Mouse (Mus musculus) olfactory bulb, adult 2 months (tissue): ENCODE measurements at regions not wholly inside any gene's neighbourhood (a gene's known extent, or its start where the extent isn't known, plus 50 kb on each side); places are given as distances from the start of the nearest gene placed in this dataset.

ENCODE experiments used
- H3K27ac ChIP-seq: fragments of 200-500 bp; 2 replicates; pipeline ENCODE4 v1.5.1; 2012; ENCODE audit warnings: low read depth, low read length; ENCODE audit not compliant: insufficient read depth
- H3K4me1 ChIP-seq: fragments of 200-500 bp; 2 replicates; pipeline ENCODE4 v1.6.1; 2012; ENCODE audit warnings: low read length; ENCODE audit not compliant: control insufficient read depth, insufficient read depth
- H3K4me3 ChIP-seq: fragments of 200-500 bp; 2 replicates; pipeline ENCODE4 v1.5.1; 2012; ENCODE audit warnings: mild to moderate bottlenecking, low read depth, low read length, moderate library complexity; ENCODE audit not compliant: insufficient read depth
- CTCF ChIP-seq: fragments of 200-500 bp; IDR thresholded peaks from 2 replicates; pipeline ENCODE4 v1.5.1; 2012; ENCODE audit warnings: low read depth, mild to moderate bottlenecking, low read length, moderate library complexity; ENCODE audit not compliant: insufficient read depth
- POLR2A ChIP-seq: fragments of 200-500 bp; IDR thresholded peaks from 2 replicates; pipeline ENCODE4 v1.6.1; 2012; ENCODE audit warnings: mild to moderate bottlenecking, low read depth, low read length, moderate library complexity; ENCODE audit not compliant: insufficient read depth
- WGBS: fragments of 180-500 bp; shearing (Covaris S2); methylation state at CpG from one replicate; pipeline ENCODE4 v1.1.7; 2018; 5-methylcytosine and 5-hydroxymethylcytosine counted together

- TF ChIP-seq CTCF (no peak), POLR2A (no peak)
- Histone ChIP-seq H3K4me3 (no peak overlapping the region), H3K27ac (no peak overlapping the region), H3K4me1 (no peaks in the 10 kb centered on the region)
These were observed 150.0 kb upstream of the Opcml start for GRCm38 (mm10) chr9:27640611-27641010.

DNA sequence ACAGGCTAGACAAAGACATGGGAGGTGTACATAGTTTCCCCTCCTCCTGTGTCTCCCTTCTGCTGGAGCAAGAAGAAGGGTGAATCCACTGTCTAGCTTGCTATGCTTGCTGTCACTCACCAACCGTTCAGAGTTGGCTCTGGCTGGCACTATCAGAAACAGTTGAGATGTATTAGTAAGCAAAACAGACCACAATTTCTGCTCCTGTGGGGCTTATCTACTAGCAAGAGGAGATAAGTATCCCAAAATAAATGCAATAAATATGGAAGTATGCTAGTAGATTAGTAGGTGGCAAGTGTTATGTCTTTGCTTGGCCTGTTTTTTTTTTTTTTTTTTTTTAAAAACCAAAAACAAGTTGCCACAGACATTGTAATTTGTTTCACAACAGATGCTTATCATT is 147.3 kb upstream of the Opcml start:
- no peak overlapping the region for H3K4me3 ChIP-seq
- no peaks in the 10 kb centered on the region for H3K4me1 ChIP-seq
- no peak overlapping the region for H3K27ac ChIP-seq
- TF ChIP-seq CTCF (no peak), POLR2A (no peak)
- WGBS = 67% methylated on average over 1 of the region's 1 CpGs

GRCm38 (mm10) chr9:27643916-27644315 is 146.7 kb upstream of the Opcml start:
- Histone ChIP-seq H3K27ac (no peak overlapping the region), H3K4me3 (no peak overlapping the region), H3K4me1 (no peaks in the 10 kb centered on the region)
- TF ChIP-seq POLR2A (no peak), CTCF (no peak)

- H3K4me1 ChIP-seq = no peaks in the 10 kb centered on the region
- no peak overlapping the region for H3K27ac ChIP-seq
- no peak for TF ChIP-seq POLR2A
- TF ChIP-seq CTCF = no peak
- WGBS = 90% methylated on average over 5 of the region's 5 CpGs
- H3K4me3 ChIP-seq = no peak overlapping the region
These were observed 145.1 kb upstream of the Opcml start for GRCm38 (mm10) chr9:27645435-27645834.

- TF ChIP-seq CTCF = no peak
- no peak for TF ChIP-seq POLR2A
- Histone ChIP-seq H3K27ac (no peak overlapping the region), H3K4me1 (no peaks in the 10 kb centered on the region), H3K4me3 (no peak overlapping the region)
- 91% methylated on average over 8 of the region's 8 CpGs for WGBS
These were observed 144.5 kb upstream of the Opcml start for GRCm38 (mm10) chr9:27646100-27646499.

- Histone ChIP-seq H3K4me3 (no peak overlapping the region), H3K27ac (no peak overlapping the region), H3K4me1 (no peaks in the 10 kb centered on the region)
- WGBS = 85% methylated on average over 10 of the region's 10 CpGs
- TF ChIP-seq CTCF = no peak
- TF ChIP-seq POLR2A = no peak
These were observed 143.6 kb upstream of the Opcml start for GRCm38 (mm10) chr9:27646956-27647355.

GRCm38 (mm10) chr9:27658001-27658400 is 132.6 kb upstream of the Opcml start:
- no peaks in the 10 kb centered on the region for H3K4me1 ChIP-seq
- WGBS = 100% methylated on average over 1 of the region's 1 CpGs

DNA sequence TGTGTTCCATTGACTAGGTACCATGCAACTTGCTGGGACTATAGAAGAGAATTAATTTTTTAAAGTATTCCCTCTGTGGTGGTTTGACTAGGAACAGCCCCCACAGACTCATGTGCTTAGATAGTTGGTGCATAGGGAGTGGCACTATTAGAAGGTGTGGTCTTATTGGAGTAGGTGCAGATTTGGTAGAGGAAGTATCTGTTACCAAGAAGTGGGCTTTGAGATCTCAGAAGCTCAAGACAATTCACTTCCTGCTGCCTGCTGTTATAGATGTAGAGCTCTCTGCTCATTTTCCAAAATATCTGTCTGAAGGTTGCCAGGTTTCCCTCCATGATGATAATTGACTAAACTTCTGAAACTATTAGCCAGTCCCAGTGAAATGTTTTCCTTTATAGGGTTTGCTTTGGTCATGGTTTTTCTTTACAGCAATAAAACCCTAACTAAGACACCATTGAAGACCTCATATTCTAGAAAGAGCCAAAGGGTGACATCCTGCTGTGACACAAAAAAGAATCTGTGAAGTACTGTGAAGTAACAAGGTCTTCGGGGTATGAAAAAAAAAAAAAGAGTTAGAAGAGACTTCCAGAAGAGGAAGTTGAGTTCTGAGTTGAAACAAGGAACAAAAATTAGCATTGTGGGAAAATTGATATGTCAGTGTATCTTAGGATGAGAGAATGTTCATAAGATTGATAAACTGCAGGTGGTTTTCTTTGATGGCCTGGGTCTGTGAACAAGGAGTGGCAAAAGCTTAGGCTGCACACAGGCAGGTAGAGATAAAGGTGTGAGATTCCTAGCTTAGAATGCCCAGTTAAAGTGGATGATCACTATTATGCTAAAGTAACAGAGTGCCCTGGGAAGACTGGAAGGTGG is 128.9 kb upstream of the Opcml start:
- H3K27ac ChIP-seq = no peak overlapping the region
- TF ChIP-seq POLR2A (no peak), CTCF (no peak)
- no peak overlapping the region for H3K4me3 ChIP-seq
- 76% methylated on average over 1 of the region's 1 CpGs for WGBS
- no peaks in the 10 kb centered on the region for H3K4me1 ChIP-seq

More at GRCm38 (mm10) chr9:27658001-27658400, 132.6 kb upstream of the Opcml start:
- no peak overlapping the region for H3K4me3 ChIP-seq
- no peak overlapping the region for H3K27ac ChIP-seq
- TF ChIP-seq CTCF = no peak
- TF ChIP-seq POLR2A = no peak

- H3K4me3 ChIP-seq = no peak overlapping the region
- H3K4me1 ChIP-seq = no peaks in the 10 kb centered on the region
- TF ChIP-seq POLR2A (no peak), CTCF (no peak)
- 100% methylated on average over 1 of the region's 1 CpGs for WGBS
- no peak overlapping the region for H3K27ac ChIP-seq
These were observed 127.3 kb upstream of the Opcml start for GRCm38 (mm10) chr9:27663230-27663629.
